Mouse (Mus musculus): Measurements from ENCODE around the gene Uck2.

GRCm38 (mm10) chr1:167230930-167231611 is 54.0 kb downstream of the Uck2 start:
- TF ChIP-seq CTCF (IDR thresholded peaks at IDR 0.05; ENCODE audit: extremely low read depth, insufficient read depth, insufficient read length, insufficient replicate concordance) (no peak), POLR2A (IDR thresholded peaks at IDR 0.05; ENCODE audit: low read depth, low read length) (no peak)

Data from spleen, adult 2 months (tissue).